Mouse (Mus musculus) gastrocnemius, postnatal 14 days (tissue): ENCODE measurements around the gene Acsl6. TPM values are rescaled to one million over a fixed set of nuclear protein-coding genes. Genes with fewer than 3 reads are reported as not detected.
A peak's percentile ranks its signal among the peaks of the same experiment; 100 is the strongest.

Source experiments
- DNase-seq: peaks from one replicate; pipeline ENCODE4 v3.0.0; 2021; ENCODE audit warnings: mixed read lengths
- intact Hi-C: fragments of 180-260 bp; cut with DNase I; formaldehyde crosslinking; loops from one replicate; pipeline ENCODE4 v1.15.1; 2025; ENCODE audit warnings: low total_unique reads
- total RNA-seq, 2 experiments: library from RNA; stranded (reverse); gene quantifications; 2 replicates each; pipeline ENCODE4 v1.2.3; 2021

The Acsl6 gene
- total RNA-seq, 2 experiments from 2014 or later, result 17.5 to 22.5 TPM

GRCm38 (mm10) chr11:54303076-54303727 lies 396 bp upstream of the Acsl6 start:
- no peak for DNase-seq

GRCm38 (mm10) chr11:54304471-54304873 lies 874 bp downstream of the Acsl6 start:
- intact Hi-C loops, result loop anchor here (10.0 kb wide), 1 partner anchor 120 kb away; no protein-coding TSS in a partner anchor
- DNase-seq, result no peak

More at GRCm38 (mm10) chr11:54303076-54303727, 396 bp upstream of the Acsl6 start:
- intact Hi-C loops, result loop anchor here (10.0 kb wide), 1 partner anchor 122 kb away; no protein-coding TSS in a partner anchor

GRCm38 (mm10) chr11:54305331-54305730 lies 1.7 kb downstream of the Acsl6 start:
- DNase-seq, result no peak
- intact Hi-C loops, result loop anchor here (10.0 kb wide), 1 partner anchor 119 kb away; no protein-coding TSS in a partner anchor

GRCm38 (mm10) chr11:54307139-54307816 lies 3.7 kb downstream of the Acsl6 start:
- DNase-seq, result peak; percentile 63
- intact Hi-C loops, result loop anchor here (2.0 to 10.0 kb wide), 2 partner anchors 48 to 118 kb away; no protein-coding TSS in a partner anchor

DNA sequence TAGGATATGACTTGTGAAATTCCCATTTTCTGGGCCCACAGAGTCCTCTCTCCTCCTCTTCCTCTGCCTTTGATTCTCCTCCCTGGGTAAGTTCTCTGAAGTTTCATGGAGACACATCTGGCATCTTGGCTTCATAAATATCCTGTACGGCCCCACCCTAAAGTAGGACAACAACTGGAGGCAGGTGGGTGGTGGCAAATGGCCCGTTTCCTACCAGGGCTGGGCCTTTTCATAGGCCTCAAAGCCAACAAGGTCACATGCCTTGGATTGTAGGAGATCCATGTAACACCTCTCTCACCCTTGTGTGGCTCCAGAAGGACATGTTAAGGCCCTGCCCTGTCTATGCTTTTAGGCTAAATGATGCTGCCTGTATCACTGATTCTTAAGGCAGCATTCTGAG lies 7.0 kb downstream of the Acsl6 start:
- intact Hi-C loops, result no loop called here
- no peak for DNase-seq

DNA sequence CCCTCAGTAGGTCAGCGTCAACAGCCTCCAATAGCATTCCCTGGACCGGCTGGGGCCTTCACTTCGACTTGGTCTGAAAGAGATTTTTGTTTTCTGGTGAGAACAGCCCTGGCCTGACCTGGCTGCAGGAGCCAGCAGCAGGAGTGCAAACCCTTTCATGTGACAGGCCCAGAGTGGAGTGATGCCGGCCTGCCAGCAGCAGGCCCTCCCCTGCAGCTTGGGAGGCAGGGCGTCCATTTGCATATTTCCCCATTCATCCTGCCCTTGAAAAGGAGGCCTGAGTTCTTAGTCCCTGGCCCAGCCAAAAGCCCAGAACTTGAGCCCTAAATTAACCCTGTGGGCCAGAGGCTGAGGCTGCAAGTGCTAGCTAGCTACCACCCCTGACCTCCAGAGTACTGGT lies 8.4 kb downstream of the Acsl6 start:
- intact Hi-C loops, result no loop called here
- peak; percentile 26 for DNase-seq

GRCm38 (mm10) chr11:54312603-54313002 lies 9.0 kb downstream of the Acsl6 start:
- DNase-seq, result no peak

GRCm38 (mm10) chr11:54313391-54314360 lies 10.1 kb downstream of the Acsl6 start:
- no peak for DNase-seq

More at GRCm38 (mm10) chr11:54312603-54313002, 9.0 kb downstream of the Acsl6 start:
- intact Hi-C loops, result no loop called here

DNA sequence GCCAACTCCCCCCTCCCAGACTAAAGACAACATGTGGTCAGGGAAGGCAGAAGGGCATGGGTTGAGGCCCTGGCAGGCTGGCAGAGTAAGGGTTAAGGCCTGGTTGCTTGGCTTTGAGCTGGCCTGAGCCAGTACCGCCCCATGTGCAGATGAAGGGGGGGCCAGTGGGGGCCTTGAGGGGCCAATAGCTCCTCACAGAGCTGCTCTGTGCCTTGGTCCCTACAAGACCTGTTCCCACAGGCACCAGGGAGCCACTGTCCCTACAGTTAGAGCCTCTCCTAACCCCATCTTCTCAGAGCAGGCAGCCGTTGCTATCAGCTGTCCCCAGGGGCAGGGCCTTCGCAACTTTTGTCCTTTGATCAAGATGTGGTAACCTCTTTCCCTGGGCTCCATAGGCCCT lies 11.1 kb downstream of the Acsl6 start:
- intact Hi-C loops, result no loop called here
- no peak for DNase-seq

More at GRCm38 (mm10) chr11:54313391-54314360, 10.1 kb downstream of the Acsl6 start:
- intact Hi-C loops, result no loop called here

DNA sequence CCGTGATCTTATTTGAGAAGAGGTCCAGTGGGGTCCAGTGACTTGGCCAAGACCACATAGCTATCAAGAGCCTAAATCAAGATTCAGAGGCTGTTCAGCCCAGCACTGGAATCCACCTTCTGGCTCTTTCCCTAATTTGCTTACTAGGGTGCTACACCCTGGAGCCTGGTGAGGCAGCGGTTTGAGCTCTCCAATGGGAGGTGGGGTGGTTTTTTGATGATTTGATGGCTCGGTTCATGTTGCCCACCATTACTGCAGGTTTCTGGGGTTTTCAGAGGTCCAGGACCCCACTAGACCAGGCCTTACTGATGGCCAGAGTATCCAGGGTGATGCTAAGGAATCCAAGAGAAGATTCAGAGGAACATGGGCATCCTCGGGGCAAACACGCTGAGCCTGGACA lies 11.7 kb downstream of the Acsl6 start:
- intact Hi-C loops, result no loop called here
- DNase-seq, result no peak

DNA sequence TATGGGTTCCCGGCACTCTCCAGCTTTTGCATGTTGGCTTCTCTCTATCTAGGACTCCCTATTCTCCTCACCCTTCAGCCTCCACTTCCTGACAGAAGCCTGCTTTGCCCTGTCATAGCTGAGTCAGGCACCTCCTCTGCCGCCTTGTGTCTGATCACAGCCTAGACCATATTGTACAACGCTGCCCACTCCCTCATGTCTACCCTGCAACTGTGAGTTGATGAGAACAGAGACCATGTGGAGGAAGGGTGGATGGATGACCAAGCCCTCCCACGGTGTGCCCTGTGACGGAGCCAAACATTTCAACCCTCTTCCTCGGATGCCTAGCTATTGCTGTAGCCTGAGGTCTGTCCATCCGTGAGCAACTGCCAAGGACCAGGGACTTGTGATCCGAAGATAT lies 13.8 kb downstream of the Acsl6 start:
- intact Hi-C loops, result no loop called here
- DNase-seq, result no peak

DNA sequence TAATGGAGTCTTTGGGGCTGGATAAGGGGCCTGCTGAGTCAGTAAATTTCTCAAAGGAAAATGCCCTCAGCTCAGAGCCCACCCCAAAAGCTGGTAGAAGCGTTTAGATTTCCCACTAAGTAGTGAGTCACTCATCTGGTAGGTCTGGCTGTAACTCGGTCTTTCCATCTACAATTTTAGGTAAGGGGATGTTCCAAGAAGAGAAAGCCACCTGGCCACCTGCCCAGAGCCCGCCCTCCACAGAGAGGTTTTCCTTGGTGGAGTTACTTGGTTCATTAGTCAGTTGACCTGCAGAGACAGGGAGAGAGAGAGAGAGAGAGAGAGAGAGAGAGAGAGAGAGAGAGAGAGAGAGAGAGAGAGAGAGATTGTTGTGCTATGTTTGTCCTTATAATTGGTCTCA lies 14.2 kb downstream of the Acsl6 start:
- no peak for DNase-seq
- intact Hi-C loops, result no loop called here

DNA sequence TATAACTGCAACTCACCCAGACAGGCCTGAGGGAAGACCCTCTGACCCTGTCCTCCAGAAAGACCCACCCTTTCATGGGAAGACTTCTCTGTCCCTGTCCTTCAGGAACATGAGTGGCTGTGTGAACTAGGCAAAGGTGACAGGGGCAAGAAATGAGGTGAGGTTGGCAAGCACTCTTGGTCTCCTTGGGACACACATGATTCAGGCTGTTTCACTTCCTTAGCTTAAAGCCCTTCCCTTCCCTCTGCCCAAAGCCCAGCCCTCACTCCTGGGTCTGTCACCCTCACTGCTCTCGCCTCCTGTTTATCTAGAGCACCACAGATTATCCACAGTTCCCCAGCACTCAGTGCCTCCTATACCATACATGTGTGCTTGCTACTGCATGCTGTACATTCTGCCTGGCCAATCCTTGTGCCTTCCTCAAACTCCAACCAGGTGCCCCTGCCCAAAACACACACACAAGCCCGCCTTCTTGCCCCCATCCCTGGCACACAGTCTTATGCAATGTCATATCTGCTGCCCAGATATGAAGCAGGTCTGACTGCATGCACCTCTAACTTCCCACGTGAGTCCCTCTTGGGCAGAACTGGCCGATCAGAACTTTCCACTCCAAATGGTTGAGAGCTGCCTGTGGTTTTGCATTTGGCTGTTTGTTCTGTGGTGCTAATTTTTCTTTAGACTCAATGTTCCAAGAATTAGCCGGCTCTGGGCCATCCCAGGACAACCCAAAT lies 18.4 kb downstream of the Acsl6 start:
- intact Hi-C loops, result no loop called here
- DNase-seq, result no peak

- intact Hi-C loops, result no loop called here
- no peak for DNase-seq
Observed at GRCm38 (mm10) chr11:54331463-54332183, 28.0 kb downstream of the Acsl6 start.

DNA sequence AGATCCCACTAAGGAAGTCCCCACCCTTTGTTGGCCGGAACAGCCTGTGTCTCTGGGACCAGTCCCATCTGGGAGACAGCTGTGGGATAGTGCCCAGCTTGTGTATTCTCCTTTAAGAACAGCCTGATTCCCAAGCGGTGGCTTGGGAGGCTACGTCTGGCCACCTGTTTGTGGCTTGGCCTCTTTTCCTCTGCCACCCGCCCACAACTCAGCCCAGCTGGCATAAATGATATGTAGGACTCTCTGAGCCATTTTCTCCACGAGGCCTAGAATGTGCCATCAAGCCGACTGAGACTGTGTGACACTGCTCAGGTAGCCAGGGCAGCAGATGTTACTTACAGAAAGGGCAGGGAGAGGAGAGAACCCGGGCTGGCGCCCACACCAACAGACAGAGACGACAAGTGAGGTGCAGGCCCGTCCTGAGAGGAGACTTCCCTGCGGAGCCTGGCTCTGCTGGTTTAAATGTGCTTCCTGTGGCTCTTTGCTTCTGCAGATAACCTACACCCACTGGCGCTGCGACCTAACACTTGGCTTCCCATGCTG lies 32.6 kb downstream of the Acsl6 start:
- DNase-seq, result peak; percentile 65
- intact Hi-C loops, result no loop called here

- intact Hi-C loops, result no loop called here
- no peak for DNase-seq
Observed at GRCm38 (mm10) chr11:54343703-54344102, 40.1 kb downstream of the Acsl6 start.

GRCm38 (mm10) chr11:54351704-54352103 lies 48.1 kb downstream of the Acsl6 start:
- intact Hi-C loops, result no loop called here
- no peak for DNase-seq

- intact Hi-C loops, result no loop called here
- DNase-seq, result peak; percentile 38
Observed at GRCm38 (mm10) chr11:54353121-54353576, 49.6 kb downstream of the Acsl6 start.
